Mouse (Mus musculus): ENCODE measurements around the gene Necap1. TPM values are rescaled to one million over a fixed set of nuclear protein-coding genes. Genes with fewer than 3 reads are reported as not detected.

Necap1 gene
- 77.3 and 77.9 TPM in 2 replicates for polyA plus RNA-seq (2016; fragmentation: Nextera tagmentation; extraction: Ambion mirVana)

DNA sequence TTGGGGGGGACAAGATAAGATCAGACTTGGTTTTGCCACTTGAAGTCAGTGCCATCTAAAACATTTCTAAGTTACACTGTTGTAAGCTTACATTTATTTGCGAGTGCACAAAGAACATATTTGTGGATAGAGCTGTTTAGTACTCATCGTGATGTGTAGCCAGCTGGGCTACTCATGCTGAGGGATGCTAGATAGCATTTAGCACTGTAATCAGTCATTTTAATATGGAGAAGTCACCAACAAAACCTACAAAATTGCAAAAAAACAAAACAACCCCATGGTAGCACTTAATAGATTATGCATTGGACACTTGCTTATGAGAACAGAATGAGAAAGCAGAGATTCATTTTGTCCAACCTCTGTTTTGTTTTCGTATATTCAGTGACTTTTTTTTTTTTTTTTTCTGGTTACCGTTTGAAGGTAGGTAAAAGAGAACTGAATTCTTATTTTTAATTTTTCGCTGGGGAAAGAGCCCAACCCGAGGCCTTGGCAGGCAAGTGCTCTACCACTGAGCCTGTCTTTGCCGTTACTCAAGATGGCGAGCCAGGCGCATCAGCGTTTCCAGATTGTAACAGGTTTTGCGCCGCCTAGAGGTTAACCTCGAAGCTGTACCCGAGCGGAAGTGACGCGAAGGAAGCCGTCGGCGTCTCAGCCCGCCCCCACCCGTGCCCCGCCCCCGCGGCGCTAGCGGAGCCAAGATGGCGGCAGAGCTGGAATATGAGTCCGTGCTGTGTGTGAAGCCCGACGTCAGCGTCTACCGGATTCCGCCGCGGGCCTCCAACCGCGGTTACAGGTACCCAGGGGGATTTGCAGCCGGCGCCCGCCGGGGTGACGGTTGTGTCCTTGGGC is at the start of gene Necap1:
TSS of gene Necap1 (plus strand) at position 604 of the 849 bp plus-strand sequence.
- WGBS, result 7% methylated on average over 43 of the region's 43 CpGs
- no peaks in the 10 kb centered on the region for H3K9me3 ChIP-seq
- H3K9ac ChIP-seq (replicated peaks), result peak within 1 kb of the TSS; percentile 87
- ATAC-seq (ENCODE audit: low FRiP score, low read depth), result peak; percentile 98
- peaks cover 16% of the 10 kb centered on the region for H3K36me3 ChIP-seq
- 0 out of 2 replicates have a peak, but pooled peaks cover 4% of the 10 kb centered on the region for H3K27me3 ChIP-seq
- peak within 1 kb of the TSS; percentile 91 for H3K27ac ChIP-seq (replicated peaks)
- H3K4me3 ChIP-seq, result peak within 1 kb of the TSS; percentile 81
- peaks cover 10% of the 10 kb centered on the region for H3K4me1 ChIP-seq
- H3K4me2 ChIP-seq (replicated peaks), result peak within 1 kb of the TSS; percentile 59

DNA sequence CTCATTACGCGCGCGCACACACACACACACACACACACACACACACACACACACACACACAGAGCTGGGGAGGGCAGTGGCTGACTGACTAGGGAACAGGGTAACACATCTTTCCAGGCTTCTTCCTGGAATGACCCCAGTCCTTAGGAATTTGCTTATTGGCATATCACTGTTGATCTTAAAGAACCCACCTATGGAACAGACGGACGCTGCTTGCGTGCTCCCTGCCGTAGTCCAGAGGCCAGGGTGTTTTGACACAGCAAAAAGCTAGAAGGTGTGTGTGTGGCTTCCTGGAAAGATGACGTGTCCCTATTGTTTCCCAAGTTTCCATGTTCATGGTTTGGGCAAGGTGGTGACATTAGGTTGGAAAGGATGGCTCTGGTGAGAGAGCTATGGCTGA is 49.1 kb upstream of the Necap1 start:
- no peak overlapping the region for H3K9ac ChIP-seq (replicated peaks)
- H3K4me2 ChIP-seq (replicated peaks), result 0 out of 2 replicates have a peak overlapping the region, but pooled peaks have one; percentile 65
- no peaks in the 10 kb centered on the region; the same call in 1 of the 2 replicates for H3K36me3 ChIP-seq
- H3K9me3 ChIP-seq, result no peaks in the 10 kb centered on the region
- 94% methylated on average over 9 of the region's 9 CpGs for WGBS
- no peak for ATAC-seq (ENCODE audit: low FRiP score, low read depth)
- H3K27me3 ChIP-seq, result peaks cover 15% of the 10 kb centered on the region; the same call in 1 of the 2 replicates
- no peak overlapping the region for H3K27ac ChIP-seq (replicated peaks)
- no peak overlapping the region for H3K4me3 ChIP-seq
- H3K4me1 ChIP-seq, result peaks cover 31% of the 10 kb centered on the region

DNA sequence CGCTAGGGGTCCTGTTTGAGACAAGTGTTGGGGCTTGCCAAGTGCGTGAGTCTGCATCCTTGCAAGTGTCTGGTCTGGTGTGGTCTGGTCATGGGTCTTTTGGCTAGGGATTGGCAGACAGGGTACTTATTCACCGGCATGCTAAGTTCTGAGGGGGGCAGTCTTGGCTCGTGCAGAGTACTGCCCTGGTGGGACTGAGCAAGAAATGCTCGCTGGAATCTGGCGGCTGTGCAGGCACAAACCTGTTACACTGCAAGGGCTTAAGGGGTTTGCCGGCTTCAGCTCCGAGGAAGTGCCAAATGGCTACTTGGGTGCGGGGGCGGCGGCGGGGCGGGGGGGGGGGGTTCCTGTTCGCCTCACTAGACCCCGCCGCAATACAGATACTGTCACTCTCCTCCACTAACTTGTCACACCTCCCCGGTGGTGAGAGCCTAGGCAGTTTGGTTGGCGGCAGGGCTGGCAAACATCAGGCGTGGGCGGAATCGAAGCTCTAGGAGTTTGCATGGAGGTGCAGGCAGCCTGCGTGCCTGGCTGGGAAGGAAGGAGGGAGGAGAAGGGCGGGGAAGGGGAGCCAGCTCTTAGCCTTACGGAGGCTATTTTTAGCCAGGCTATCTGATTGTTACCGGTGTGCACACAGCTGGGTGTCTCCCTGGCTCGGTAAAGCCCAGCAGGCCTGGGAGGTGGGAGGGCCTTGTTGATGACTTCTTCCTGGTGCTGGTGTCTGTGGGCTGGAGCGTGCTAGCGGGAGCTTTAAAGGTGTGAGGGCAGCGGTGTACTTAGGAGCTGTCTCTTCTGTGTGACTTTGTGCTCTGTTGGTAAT is 48.1 kb upstream of the Necap1 start:
- Histone ChIP-seq H3K9me3 (no peaks in the 10 kb centered on the region), H3K36me3 (no peaks in the 10 kb centered on the region; the same call in 1 of the 2 replicates), H3K4me2 (replicated peaks) (peak overlapping the region; percentile 65), H3K9ac (replicated peaks) (peak overlapping the region; percentile 46), H3K27me3 (peaks cover 15% of the 10 kb centered on the region; the same call in 1 of the 2 replicates), H3K4me3 (peak overlapping the region; percentile 38), H3K27ac (replicated peaks) (no peak overlapping the region), H3K4me1 (peaks cover 21% of the 10 kb centered on the region)
- 2% methylated on average over 29 of the region's 29 CpGs for WGBS
- peak; percentile 59 for ATAC-seq (ENCODE audit: low FRiP score, low read depth)

DNA sequence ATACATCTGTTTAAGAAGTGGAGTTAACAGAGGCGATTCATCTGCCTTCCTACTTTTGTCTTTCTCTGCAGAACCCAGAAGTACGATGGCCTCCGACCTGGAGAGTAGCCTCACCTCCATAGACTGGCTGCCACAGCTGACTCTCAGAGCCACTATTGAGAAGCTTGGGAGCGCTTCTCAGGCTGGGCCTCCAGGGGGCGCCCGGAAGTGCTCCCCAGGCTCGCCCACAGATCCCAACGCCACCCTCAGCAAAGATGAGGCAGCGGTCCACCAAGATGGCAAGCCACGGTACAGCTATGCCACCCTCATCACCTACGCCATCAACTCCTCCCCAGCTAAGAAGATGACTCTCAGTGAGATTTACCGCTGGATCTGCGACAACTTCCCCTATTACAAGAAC is 46.2 kb upstream of the Necap1 start:
- peaks cover 15% of the 10 kb centered on the region; the same call in 1 of the 2 replicates for H3K27me3 ChIP-seq
- H3K4me1 ChIP-seq, result peaks cover 13% of the 10 kb centered on the region
- H3K4me2 ChIP-seq (replicated peaks), result no peak overlapping the region
- H3K4me3 ChIP-seq, result no peak overlapping the region
- ATAC-seq (ENCODE audit: low FRiP score, low read depth), result no peak
- no peak overlapping the region for H3K9ac ChIP-seq (replicated peaks)
- no peak overlapping the region for H3K27ac ChIP-seq (replicated peaks)
- no peaks in the 10 kb centered on the region for H3K9me3 ChIP-seq
- peaks cover 8% of the 10 kb centered on the region for H3K36me3 ChIP-seq
- WGBS, result 41% methylated on average over 13 of the region's 13 CpGs

DNA sequence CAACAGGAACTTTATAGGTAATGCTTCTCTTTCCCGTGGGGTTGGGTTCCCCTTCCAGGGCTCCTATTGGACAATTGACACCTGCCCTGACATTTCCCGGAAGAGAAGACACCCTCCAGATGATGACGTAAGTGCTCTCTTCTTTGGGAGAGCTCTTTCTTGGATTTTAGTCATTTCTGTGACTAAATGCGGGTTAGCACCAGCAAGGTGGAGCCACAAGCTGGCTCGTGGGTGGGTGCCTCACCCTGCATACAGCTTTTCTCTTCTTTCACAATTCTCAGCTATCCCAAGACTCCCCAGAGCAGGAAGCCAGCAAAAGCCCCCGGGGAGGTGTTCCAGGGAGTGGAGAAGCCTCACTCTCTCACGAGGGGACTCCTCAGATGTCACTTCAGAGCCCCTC is 41.4 kb upstream of the Necap1 start:
- 89% methylated on average over 7 of the region's 7 CpGs for WGBS
- no peaks in the 10 kb centered on the region for H3K27me3 ChIP-seq
- no peak overlapping the region for H3K4me3 ChIP-seq
- H3K36me3 ChIP-seq, result peaks cover 34% of the 10 kb centered on the region
- H3K4me1 ChIP-seq, result no peaks in the 10 kb centered on the region
- H3K9me3 ChIP-seq, result no peaks in the 10 kb centered on the region
- H3K27ac ChIP-seq (replicated peaks), result no peak overlapping the region
- ATAC-seq (ENCODE audit: low FRiP score, low read depth), result no peak
- no peak overlapping the region for H3K9ac ChIP-seq (replicated peaks)
- H3K4me2 ChIP-seq (replicated peaks), result no peak overlapping the region

DNA sequence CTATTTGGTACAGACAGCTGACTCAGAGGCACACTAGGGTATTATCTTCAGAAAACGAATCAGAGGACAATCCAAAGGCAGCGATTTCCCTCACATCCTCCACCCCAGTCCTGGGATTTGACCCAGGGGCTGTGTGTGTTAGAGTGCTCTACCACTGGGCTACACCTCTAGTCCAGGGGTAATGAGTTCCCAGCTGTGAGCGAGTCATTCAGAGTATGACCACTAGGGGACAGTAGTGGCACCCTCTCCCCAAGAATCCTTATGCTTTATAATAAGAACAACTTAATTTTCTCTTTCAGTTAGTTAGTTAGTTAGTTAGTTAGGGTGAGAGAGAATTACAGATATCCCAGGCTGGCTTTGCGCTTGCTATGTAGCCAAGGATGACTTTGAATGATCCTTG is 39.9 kb upstream of the Necap1 start:
- 75% methylated on average over 4 of the region's 4 CpGs for WGBS
- no peaks in the 10 kb centered on the region for H3K27me3 ChIP-seq

DNA sequence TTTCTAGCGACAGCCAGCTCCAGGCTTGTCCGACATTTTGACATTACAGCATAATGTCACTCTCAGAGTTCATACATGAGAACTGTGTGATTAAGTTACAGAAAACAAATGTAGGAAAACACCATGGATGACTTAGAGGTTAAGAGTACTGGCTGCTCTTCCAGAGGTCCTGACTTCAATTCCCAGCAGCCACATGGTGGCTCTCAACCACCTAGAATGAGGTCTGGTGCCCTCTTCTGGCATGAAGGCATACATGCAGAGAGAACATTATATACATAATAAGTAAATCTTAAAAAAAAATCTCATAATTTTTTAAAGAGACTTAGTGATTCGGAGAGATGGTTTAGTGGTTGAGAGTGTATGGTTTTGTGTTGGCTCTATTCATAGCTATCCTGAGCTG is 37.3 kb upstream of the Necap1 start:
- Histone ChIP-seq H3K36me3 (peaks cover 67% of the 10 kb centered on the region), H3K4me3 (no peak overlapping the region)
- WGBS, result 95% methylated on average over 3 of the region's 3 CpGs

More for the DNA sequence above, 39.9 kb upstream of the Necap1 start:
- no peaks in the 10 kb centered on the region for H3K9me3 ChIP-seq
- no peak for ATAC-seq (ENCODE audit: low FRiP score, low read depth)
- H3K36me3 ChIP-seq, result peaks cover 45% of the 10 kb centered on the region
- H3K4me3 ChIP-seq, result no peak overlapping the region
- H3K4me1 ChIP-seq, result no peaks in the 10 kb centered on the region
- H3K9ac ChIP-seq (replicated peaks), result no peak overlapping the region
- no peak overlapping the region for H3K27ac ChIP-seq (replicated peaks)
- no peak overlapping the region for H3K4me2 ChIP-seq (replicated peaks)

DNA sequence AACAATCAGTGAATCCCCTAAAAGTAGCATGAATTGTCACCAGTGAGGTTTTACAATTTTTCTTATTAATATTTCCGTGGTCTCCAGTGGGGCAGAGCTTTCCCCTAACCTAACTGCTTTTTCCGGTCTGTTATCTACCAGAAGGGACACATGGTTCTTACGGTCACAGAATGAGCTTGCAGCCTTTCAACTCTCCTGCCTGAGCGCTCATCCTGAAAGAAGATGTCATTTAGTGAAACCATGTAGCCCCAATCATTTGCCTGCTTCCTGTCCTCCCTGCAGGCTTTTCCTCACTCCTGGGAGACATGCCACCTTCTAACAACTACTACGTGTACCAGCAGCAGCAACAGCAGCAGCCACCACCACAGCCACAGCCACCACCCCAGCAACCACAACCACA is 36.7 kb upstream of the Necap1 start:
- WGBS, result 94% methylated on average over 5 of the region's 5 CpGs
- H3K27me3 ChIP-seq, result no peaks in the 10 kb centered on the region
- no peak overlapping the region for H3K27ac ChIP-seq (replicated peaks)
- H3K36me3 ChIP-seq, result peaks cover 64% of the 10 kb centered on the region
- H3K9me3 ChIP-seq, result no peaks in the 10 kb centered on the region
- no peak overlapping the region for H3K4me2 ChIP-seq (replicated peaks)
- no peak overlapping the region for H3K4me3 ChIP-seq
- no peak for ATAC-seq (ENCODE audit: low FRiP score, low read depth)
- H3K4me1 ChIP-seq, result no peaks in the 10 kb centered on the region
- H3K9ac ChIP-seq (replicated peaks), result no peak overlapping the region

More for the DNA sequence above, 37.3 kb upstream of the Necap1 start:
- H3K9ac ChIP-seq (replicated peaks), result no peak overlapping the region
- H3K27ac ChIP-seq (replicated peaks), result no peak overlapping the region
- H3K27me3 ChIP-seq, result no peaks in the 10 kb centered on the region
- H3K9me3 ChIP-seq, result no peaks in the 10 kb centered on the region
- H3K4me2 ChIP-seq (replicated peaks), result no peak overlapping the region
- no peak for ATAC-seq (ENCODE audit: low FRiP score, low read depth)
- no peaks in the 10 kb centered on the region for H3K4me1 ChIP-seq

DNA sequence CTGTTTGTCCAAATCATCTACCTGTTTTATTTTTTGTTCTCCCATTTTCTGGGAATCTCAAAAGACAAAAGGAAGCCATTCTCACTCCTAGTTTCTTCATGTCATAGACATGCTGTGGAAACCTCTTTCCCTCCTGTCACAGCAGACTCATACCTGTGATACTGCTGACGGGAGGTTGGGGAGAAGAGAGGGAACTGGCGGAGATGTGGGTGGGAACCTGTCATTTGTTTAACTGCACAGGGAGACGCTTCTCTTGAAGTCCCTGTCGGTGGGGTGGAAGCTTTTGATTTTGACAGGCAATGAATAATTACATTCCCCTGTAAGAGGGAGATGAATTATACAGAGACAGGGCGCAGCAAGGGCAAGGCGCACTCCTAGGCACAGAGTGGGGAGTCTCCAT is 30.5 kb upstream of the Necap1 start:
- peaks cover 36% of the 10 kb centered on the region for H3K36me3 ChIP-seq
- ATAC-seq (ENCODE audit: low FRiP score, low read depth), result no peak

DNA sequence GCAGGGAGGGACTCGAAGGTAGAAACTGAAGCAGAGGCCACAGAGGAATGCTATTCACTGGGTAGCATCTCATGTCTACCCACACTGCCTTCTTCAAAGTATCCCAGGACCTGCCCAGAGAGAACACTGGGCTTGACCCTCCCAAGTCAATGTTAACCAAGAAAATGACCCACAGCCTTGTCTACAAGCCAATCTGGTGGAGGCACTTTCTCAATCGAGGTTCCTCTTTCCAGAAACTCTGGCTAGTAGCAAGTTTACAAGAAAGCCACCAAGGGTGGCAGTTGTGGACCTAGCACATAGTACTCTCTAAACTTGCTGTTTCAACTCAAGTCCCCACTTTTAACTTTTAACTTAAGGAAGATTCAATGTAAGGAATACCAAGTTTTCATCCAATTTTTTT is 21.6 kb upstream of the Necap1 start:
- no peak overlapping the region for H3K9ac ChIP-seq (replicated peaks)
- H3K36me3 ChIP-seq, result no peaks in the 10 kb centered on the region
- no peak for ATAC-seq (ENCODE audit: low FRiP score, low read depth)
- no peaks in the 10 kb centered on the region for H3K27me3 ChIP-seq
- H3K4me1 ChIP-seq, result no peaks in the 10 kb centered on the region
- no peaks in the 10 kb centered on the region for H3K9me3 ChIP-seq
- 89% methylated on average over 2 of the region's 2 CpGs for WGBS
- H3K4me3 ChIP-seq, result no peak overlapping the region
- H3K4me2 ChIP-seq (replicated peaks), result no peak overlapping the region
- H3K27ac ChIP-seq (replicated peaks), result no peak overlapping the region

More for the DNA sequence above, 30.5 kb upstream of the Necap1 start:
- H3K27ac ChIP-seq (replicated peaks), result no peak overlapping the region
- H3K9ac ChIP-seq (replicated peaks), result no peak overlapping the region
- WGBS, result 86% methylated on average over 6 of the region's 6 CpGs
- no peak overlapping the region for H3K4me3 ChIP-seq
- no peaks in the 10 kb centered on the region for H3K4me1 ChIP-seq
- H3K4me2 ChIP-seq (replicated peaks), result no peak overlapping the region
- H3K27me3 ChIP-seq, result no peaks in the 10 kb centered on the region
- H3K9me3 ChIP-seq, result no peaks in the 10 kb centered on the region

DNA sequence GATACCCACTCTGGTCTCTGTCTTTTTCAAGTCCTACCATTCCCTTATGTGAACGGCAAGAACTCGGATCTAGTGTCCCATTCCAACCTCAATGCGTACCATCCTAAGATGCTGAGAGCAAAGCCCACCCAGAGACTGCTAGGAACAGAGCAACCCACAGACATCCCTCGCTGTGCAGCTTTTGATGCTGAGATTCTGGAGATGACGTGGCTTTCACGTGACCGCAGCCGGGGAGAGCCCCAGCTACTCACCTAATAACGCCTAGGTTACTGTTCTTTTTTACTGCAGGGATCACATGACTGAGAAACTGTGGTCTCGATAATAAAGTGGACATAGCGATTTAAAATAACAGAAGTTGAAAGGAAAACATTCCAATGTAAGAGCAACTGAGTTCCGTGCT is 19.7 kb upstream of the Necap1 start:
- H3K36me3 ChIP-seq, result no peaks in the 10 kb centered on the region
- no peak overlapping the region for H3K9ac ChIP-seq (replicated peaks)
- H3K9me3 ChIP-seq, result no peaks in the 10 kb centered on the region
- H3K4me1 ChIP-seq, result no peaks in the 10 kb centered on the region
- 81% methylated on average over 12 of the region's 12 CpGs for WGBS
- H3K4me2 ChIP-seq (replicated peaks), result no peak overlapping the region
- ATAC-seq (ENCODE audit: low FRiP score, low read depth), result no peak
- H3K27ac ChIP-seq (replicated peaks), result no peak overlapping the region
- no peaks in the 10 kb centered on the region for H3K27me3 ChIP-seq
- no peak overlapping the region for H3K4me3 ChIP-seq

DNA sequence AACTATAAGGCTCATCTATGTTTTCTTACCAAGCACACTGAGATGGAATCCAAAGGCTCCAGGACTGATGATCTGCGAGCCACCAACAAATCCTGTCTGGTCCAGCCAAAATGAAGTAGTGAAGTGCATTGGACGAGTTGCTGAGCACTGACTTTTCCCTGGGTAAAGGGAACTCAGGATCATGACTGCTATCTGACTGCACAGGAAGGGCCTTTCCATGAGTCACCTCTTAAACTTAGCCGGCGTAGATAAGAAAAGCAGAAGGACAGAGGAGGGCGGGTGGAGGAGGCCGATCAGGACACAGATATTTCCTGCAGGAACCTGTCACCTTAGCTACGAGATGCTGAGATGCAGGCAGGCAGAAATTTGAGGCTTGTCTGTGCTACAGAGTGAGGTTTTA is 18.3 kb upstream of the Necap1 start, which contains the start of gene C3ar1:
TSS of gene C3ar1 (minus strand) at position 207 of the 400 bp plus-strand sequence.
- no peak within 1 kb of the TSS for H3K4me2 ChIP-seq (replicated peaks)
- 78% methylated on average over 7 of the region's 7 CpGs for WGBS
- no peak within 1 kb of the TSS for H3K9ac ChIP-seq (replicated peaks)
- peaks cover 3% of the 10 kb centered on the region; the same call in 1 of the 2 replicates for H3K9me3 ChIP-seq
- no peaks in the 10 kb centered on the region for H3K4me1 ChIP-seq
- no peak within 1 kb of the TSS for H3K4me3 ChIP-seq
- H3K27me3 ChIP-seq, result no peaks in the 10 kb centered on the region
- ATAC-seq (ENCODE audit: low FRiP score, low read depth), result no peak
- no peak within 1 kb of the TSS for H3K27ac ChIP-seq (replicated peaks)
- H3K36me3 ChIP-seq, result no peaks in the 10 kb centered on the region

Measured in midbrain, embryonic 12.5 days (tissue).